Mouse (Mus musculus) hindbrain, embryonic 15.5 days (tissue): ENCODE data around the gene Mup21. TPM values are rescaled to one million over a fixed set of nuclear protein-coding genes. Genes with fewer than 3 reads are reported as not detected.
"Not testable (repeated sequence)": the region's sequence is repeated elsewhere in the genome, so short reads cannot be mapped to it uniquely, and the experiment has no call there.

Experiments
- ATAC-seq: fragments of 200-750 bp; cut with Nextera tagmentation; 2 replicates; pipeline ENCODE4 v1.8.0; 2017; ENCODE audit warnings: low read depth, moderate number of reproducible peaks, moderate TSS enrichment; ENCODE audit not compliant: low FRiP score
- H3K27ac ChIP-seq: fragments of 300-500 bp; sonication (generic); replicated peaks from 2 replicates; pipeline ENCODE4 v1.5.1; 2015; ENCODE audit warnings: mild to moderate bottlenecking, inconsistent platforms
- H3K27me3 ChIP-seq: fragments of 300-500 bp; sonication (generic); 2 replicates; pipeline ENCODE4 v1.6.1; 2015; ENCODE audit warnings: control low read depth, inconsistent platforms
- H3K36me3 ChIP-seq: fragments of 300-500 bp; sonication (generic); 2 replicates; pipeline ENCODE4 v1.6.1; 2015; ENCODE audit warnings: control low read depth, inconsistent platforms
- H3K4me1 ChIP-seq: fragments of 300-500 bp; sonication (generic); replicated peaks from 2 replicates; pipeline ENCODE4 v1.6.1; 2015; ENCODE audit warnings: control low read depth, inconsistent platforms
- H3K4me2 ChIP-seq: fragments of 300-500 bp; sonication (generic); 2 replicates; pipeline ENCODE4 v1.6.1; 2015; ENCODE audit warnings: moderate library complexity, mild to moderate bottlenecking, inconsistent platforms
- H3K4me3 ChIP-seq: fragments of 300-500 bp; sonication (generic); 2 replicates; pipeline ENCODE4 v1.5.1; 2015; ENCODE audit warnings: mild to moderate bottlenecking, inconsistent platforms
- H3K9ac ChIP-seq: fragments of 300-500 bp; sonication (generic); 2 replicates; pipeline ENCODE4 v1.6.1; 2015; ENCODE audit warnings: inconsistent platforms
- H3K9me3 ChIP-seq: fragments of 300-500 bp; sonication (generic); 2 replicates; pipeline ENCODE4 v1.6.1; 2016; ENCODE audit warnings: control low read depth, inconsistent platforms
- WGBS: fragments of 180-500 bp; shearing (Covaris S2); methylation state at CpG from one replicate; pipeline ENCODE4 v1.1.7; 2015; 5-methylcytosine and 5-hydroxymethylcytosine counted together
- polyA plus RNA-seq: library from polyadenylated mRNA; unstranded; fragments of >200 nt; fragmentation: Nextera tagmentation; extraction: Ambion mirVana; gene quantifications from 2 replicates; pipeline ENCODE4 v1.2.1, GENCODE M21; 2015

Gene Mup21
- not detected in 2 replicates for polyA plus RNA-seq

DNA sequence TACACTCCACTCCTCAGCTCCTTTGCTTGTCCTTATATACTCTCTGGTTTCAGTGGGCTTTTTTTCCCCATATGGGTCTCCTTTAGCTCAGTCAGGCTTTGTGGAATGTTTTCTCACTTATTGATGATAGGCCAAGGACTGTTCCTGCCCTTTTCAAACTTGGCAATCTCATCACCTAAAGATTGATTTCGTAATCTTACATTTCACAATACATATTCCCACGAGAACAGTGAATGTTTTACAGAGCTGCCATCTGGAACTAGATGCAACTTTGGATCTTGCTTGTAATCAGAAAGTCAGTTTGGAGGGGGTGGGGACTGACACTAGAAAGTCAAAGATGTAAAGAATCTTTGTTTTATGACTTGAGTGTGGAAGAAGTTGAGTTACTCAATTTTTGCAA lies at the start of gene Mup21:
Mup21 (minus strand) TSS at position 53 of the 400 bp plus-strand sequence.
- H3K4me2 ChIP-seq, result no peak within 1 kb of the TSS
- ATAC-seq, result no peak
- no peak within 1 kb of the TSS for H3K4me3 ChIP-seq
- H3K27me3 ChIP-seq, result no peaks in the 10 kb centered on the region
- 83% methylated on average over 2 of the region's 2 CpGs for WGBS
- no peaks in the 10 kb centered on the region for H3K36me3 ChIP-seq
- no peaks in the 10 kb centered on the region for H3K4me1 ChIP-seq
- H3K9ac ChIP-seq, result no peak within 1 kb of the TSS
- no peak within 1 kb of the TSS for H3K27ac ChIP-seq
- no peaks in the 10 kb centered on the region for H3K9me3 ChIP-seq

DNA sequence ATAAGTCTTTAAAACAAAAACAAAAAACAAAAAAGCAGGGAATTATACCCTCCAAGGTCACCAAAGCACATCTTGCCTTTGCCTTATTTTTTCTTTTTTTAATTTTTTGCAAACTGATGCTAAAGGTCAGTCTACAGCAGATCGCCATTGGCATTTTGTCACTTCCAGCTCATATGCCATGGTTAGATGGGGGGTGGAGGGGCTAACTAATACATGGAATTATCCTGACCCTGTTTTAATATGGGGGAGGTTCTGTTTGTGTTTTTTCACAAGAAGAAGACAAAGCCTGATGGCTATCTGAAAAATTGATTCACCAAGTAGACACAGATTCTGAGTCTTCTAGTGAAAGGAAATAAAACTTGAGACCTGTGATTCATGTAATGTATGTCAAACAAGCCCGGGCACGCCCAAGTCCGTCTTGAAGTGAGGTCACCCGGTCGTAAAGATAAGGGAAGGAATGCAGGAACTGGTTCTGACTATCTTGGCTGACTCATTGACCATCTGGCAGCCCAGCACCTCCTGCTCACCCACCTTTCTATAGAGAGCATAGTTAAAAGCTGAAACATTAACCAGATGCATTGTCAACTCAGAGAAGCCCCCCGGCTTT lies 49.4 kb upstream of the Mup21 start:
- 94% methylated on average over 7 of the region's 7 CpGs for WGBS
- no peak for ATAC-seq
- no peak overlapping the region for H3K27ac ChIP-seq

DNA sequence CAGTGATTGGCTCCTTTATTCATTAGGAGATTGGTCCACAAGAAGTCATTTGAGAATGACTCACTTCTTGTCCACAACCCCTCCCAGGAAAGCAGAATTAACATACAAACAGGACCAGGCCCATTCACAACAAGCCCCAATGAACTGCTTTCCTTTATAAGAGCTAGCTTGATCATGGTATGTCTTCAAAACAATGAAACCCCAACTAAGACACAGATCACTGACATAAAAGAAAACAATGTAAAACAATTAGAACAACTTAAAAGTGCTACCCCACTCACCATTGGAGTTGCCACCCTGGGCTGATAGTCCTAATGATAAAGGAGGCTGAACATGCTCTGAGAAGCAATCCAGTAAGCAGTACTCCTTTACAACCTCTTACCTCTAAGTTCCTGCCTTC lies 38.1 kb upstream of the Mup21 start:
- H3K4me1 ChIP-seq, result no peaks in the 10 kb centered on the region
- H3K9me3 ChIP-seq, result peaks cover 41% of the 10 kb centered on the region
- H3K36me3 ChIP-seq, result peaks cover 57% of the 10 kb centered on the region
- no peaks in the 10 kb centered on the region for H3K27me3 ChIP-seq
- H3K4me2 ChIP-seq, result no peak overlapping the region
- H3K4me3 ChIP-seq, result no peak overlapping the region
- no peak overlapping the region for H3K27ac ChIP-seq
- no peak overlapping the region for H3K9ac ChIP-seq
- no peak for ATAC-seq

More for the DNA sequence above, 49.4 kb upstream of the Mup21 start:
- Histone ChIP-seq H3K9ac (no peak overlapping the region), H3K4me1 (no peaks in the 10 kb centered on the region), H3K4me2 (no peak overlapping the region), H3K36me3 (peaks cover 89% of the 10 kb centered on the region), H3K9me3 (0 out of 2 replicates have a peak, but pooled peaks cover 13% of the 10 kb centered on the region), H3K4me3 (no peak overlapping the region), H3K27me3 (no peaks in the 10 kb centered on the region)

DNA sequence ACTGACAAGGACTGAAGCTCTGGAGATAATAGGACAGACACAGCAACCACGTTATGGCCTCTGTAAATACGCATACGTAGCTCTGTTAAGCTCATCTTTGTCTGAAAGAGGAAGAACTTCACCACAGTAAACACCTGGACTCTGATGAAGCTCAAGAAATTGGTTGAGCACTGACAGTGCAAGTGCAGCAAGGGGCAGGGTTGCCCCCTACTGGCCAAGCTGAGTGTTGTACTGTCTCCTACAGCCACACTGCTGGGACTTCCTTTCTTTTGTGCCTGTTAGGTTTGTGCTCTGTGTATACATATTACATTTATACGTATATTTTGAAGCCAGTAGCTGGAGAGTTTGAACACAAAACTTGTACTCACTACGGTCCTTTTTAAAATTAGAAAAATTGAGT lies 26.6 kb upstream of the Mup21 start:
- Histone ChIP-seq H3K4me2 (no peak overlapping the region), H3K9ac (no peak overlapping the region), H3K36me3 (no peaks in the 10 kb centered on the region), H3K27ac (no peak overlapping the region), H3K4me3 (no peak overlapping the region), H3K4me1 (no peaks in the 10 kb centered on the region), H3K27me3 (no peaks in the 10 kb centered on the region), H3K9me3 (no peaks in the 10 kb centered on the region)
- WGBS, result 47% methylated on average over 5 of the region's 5 CpGs
- ATAC-seq, result no peak

DNA sequence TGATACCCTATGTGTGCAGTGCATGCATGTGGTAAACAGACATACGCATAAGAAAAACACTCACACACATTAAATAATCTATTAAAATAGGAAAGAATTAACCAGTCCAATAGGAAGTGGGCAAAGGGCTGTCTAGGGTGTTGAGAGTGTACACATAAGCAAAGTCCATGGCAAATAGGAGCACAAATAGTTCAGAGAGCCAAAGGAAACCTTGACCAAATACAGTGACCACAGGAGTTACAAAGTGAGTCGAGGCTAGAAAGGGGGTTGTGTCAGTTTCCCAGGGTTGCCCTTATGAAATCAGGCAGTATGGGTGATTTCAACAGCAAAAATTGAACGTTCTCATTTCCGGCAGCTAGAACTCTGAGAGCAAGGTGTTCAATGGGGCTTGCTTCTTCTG lies 23.8 kb upstream of the Mup21 start:
- H3K4me1 ChIP-seq, result no peaks in the 10 kb centered on the region
- 88% methylated on average over 4 of the region's 4 CpGs for WGBS
- no peak overlapping the region for H3K4me3 ChIP-seq
- no peak overlapping the region for H3K27ac ChIP-seq
- no peak overlapping the region for H3K4me2 ChIP-seq
- no peak for ATAC-seq
- H3K36me3 ChIP-seq, result no peaks in the 10 kb centered on the region
- H3K27me3 ChIP-seq, result no peaks in the 10 kb centered on the region
- no peak overlapping the region for H3K9ac ChIP-seq
- no peaks in the 10 kb centered on the region for H3K9me3 ChIP-seq

DNA sequence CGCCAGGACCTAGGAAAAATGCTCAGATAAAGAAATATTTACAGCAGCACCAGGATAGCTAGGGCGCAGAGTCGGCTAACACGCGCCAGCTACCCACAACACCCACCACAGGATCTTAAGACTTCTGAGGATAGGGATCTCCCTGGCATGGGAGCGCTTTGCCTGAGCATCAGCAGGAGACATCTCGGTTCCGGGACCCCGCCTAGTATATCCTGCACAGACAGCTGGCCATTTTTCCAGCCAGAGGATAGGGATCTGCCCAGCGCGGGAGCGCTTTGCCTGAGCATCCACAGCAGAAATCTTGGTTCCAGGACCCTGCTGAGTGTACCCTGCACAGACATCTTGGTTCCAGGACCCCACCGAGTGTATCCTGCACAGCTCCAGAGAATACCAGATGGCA lies 17.0 kb upstream of the Mup21 start:
- not testable (repeated sequence) for H3K27ac ChIP-seq, H3K4me2 ChIP-seq
- 92% methylated on average over 13 of the region's 13 CpGs for WGBS

DNA sequence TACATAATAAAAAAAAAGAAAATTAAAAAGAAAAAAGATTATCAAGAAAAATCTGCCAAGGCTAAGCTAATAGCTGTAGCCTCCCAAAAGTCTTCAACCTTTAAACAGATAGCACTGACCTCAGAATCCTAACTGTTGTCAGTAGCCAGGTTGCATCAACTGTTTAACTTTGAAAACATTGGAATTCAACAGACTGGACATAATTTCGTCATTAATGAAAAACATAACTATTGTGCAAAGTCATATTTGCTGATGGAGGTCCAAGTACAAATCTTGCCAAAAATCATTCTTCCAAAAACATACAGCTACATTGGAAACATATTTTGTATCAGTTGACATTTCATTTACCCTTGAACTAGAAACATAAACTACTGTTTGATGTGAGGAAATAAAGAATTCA lies 7.7 kb upstream of the Mup21 start:
- 77% methylated on average over 1 of the region's 1 CpGs for WGBS
- no peak for ATAC-seq

More for the DNA sequence above, 17.0 kb upstream of the Mup21 start:
- H3K9me3 ChIP-seq, H3K9ac ChIP-seq, H3K27me3 ChIP-seq, H3K4me1 ChIP-seq, H3K4me3 ChIP-seq, ATAC-seq, H3K36me3 ChIP-seq: not testable (repeated sequence)

DNA sequence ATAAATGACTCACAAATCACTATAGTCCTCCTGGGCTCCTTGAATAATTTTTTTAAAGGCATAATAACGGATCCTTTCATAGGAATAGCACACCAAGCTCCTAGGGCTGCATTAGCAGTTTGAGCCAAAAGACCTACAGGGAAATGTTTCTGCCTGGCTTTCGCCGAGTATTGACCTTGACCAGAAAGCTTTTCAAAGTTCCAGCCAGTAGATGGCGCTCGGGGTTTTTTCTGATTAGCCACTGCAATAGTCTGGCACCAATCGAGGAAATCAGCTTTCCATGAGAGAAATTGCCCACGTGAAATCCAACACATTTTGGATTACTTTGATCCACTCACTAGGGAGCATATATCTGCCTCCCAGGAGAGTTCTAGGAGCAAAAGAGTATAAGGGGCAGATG lies 17.0 kb downstream of the Mup21 start:
- H3K27ac ChIP-seq, result no peak overlapping the region
- no peaks in the 10 kb centered on the region for H3K36me3 ChIP-seq
- no peak overlapping the region for H3K9ac ChIP-seq
- ATAC-seq, result no peak
- no peaks in the 10 kb centered on the region for H3K27me3 ChIP-seq
- H3K4me3 ChIP-seq, result no peak overlapping the region
- no peaks in the 10 kb centered on the region for H3K4me1 ChIP-seq
- 66% methylated on average over 7 of the region's 7 CpGs for WGBS
- no peaks in the 10 kb centered on the region; the same call in 1 of the 2 replicates for H3K9me3 ChIP-seq
- H3K4me2 ChIP-seq, result no peak overlapping the region

More for the DNA sequence above, 7.7 kb upstream of the Mup21 start:
- no peak overlapping the region for H3K4me3 ChIP-seq
- no peak overlapping the region for H3K4me2 ChIP-seq
- H3K27me3 ChIP-seq, result no peaks in the 10 kb centered on the region
- H3K4me1 ChIP-seq, result no peaks in the 10 kb centered on the region
- H3K27ac ChIP-seq, result no peak overlapping the region
- H3K36me3 ChIP-seq, result no peaks in the 10 kb centered on the region
- H3K9me3 ChIP-seq, result no peaks in the 10 kb centered on the region
- no peak overlapping the region for H3K9ac ChIP-seq

DNA sequence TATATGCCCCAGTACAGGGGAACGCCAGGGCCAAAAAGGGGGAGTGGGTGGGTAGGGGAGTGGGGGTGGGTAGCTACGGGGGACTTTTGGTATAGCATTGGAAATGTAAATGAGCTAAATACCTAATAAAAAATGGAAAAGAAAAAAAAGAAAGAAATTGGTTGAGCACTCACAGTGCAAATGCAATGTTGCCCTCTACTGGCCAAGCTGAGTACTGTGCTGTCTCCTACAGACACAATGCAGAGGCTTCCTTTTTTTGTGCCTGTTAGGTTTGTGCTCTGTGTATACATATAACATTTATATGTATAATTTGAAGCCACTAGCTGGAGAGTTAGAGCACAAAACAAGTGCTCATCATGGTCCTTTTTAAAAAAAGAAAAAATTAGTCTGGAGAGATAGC lies 47.3 kb downstream of the Mup21 start:
- not testable (repeated sequence) for H3K4me2 ChIP-seq, H3K4me1 ChIP-seq, H3K36me3 ChIP-seq, H3K27me3 ChIP-seq, ATAC-seq, H3K9ac ChIP-seq, H3K4me3 ChIP-seq, H3K27ac ChIP-seq, H3K9me3 ChIP-seq
- 78% methylated on average over 2 of the region's 2 CpGs for WGBS

Other genes with a start within 250 kb of the Mup21 start
- gene Mup20, start 96.7 kb downstream of the Mup21 start, polyA plus RNA-seq, result not detected in 2 replicates
- gene Mup3, start 63.5 kb downstream of the Mup21 start, polyA plus RNA-seq, result not detected in 2 replicates
- 24.4 and 28.3 TPM in 2 replicates for gene Zfp37, start 80.2 kb upstream of the Mup21 start, polyA plus RNA-seq
- 16.7 and 19.5 TPM in 2 replicates for gene Slc31a2, start 111.7 kb upstream of the Mup21 start, polyA plus RNA-seq
- 20.9 and 23.3 TPM in 2 replicates for gene Fkbp15, start 209.7 kb upstream of the Mup21 start, polyA plus RNA-seq
- 43.1 and 46.2 TPM in 2 replicates for gene Slc31a1, start 209.9 kb upstream of the Mup21 start, polyA plus RNA-seq